Mouse (Mus musculus) stomach, postnatal 0 days (tissue): ENCODE data around the gene Xpr1.

Experiments used
- CTCF ChIP-seq: IDR thresholded peaks from 2 replicates; pipeline ENCODE4 v1.5.1; 2016; ENCODE audit warnings: antibody characterized with exemption, low read depth, mild to moderate bottlenecking, moderate library complexity
- EP300 ChIP-seq: optimal IDR thresholded peaks from 2 replicates; pipeline ENCODE3; 2016; ENCODE audit warnings: antibody characterized with exemption

DNA sequence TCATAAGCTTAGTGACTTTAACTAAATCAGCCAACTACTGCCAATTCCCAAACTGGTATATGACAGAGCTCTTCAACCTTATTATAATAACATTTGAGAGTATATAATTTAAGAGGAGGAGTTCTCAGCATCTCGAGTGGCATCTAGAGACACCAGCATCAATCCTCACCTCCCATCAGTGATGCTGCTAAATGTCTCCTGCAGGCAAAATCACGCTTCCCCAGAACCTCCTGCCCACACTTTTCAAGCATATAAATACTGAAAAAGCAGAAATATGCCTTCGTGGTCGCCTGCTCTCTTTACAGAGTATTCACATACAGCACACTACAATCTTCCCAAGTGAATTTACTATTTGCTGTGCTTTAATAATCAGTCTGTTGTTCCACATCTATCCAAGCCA, 30.7 kb downstream of the Xpr1 start:
- TF ChIP-seq CTCF (no peak), EP300 (no peak)
